Mouse (Mus musculus) heart, postnatal 0 days (tissue): ENCODE measurements around the gene Hrct1.

Source experiments
- CTCF ChIP-seq: IDR thresholded peaks from 2 replicates; pipeline ENCODE4 v1.5.1; 2016; ENCODE audit warnings: antibody characterized with exemption, control low read depth, low read depth
- EP300 ChIP-seq: IDR thresholded peaks from 2 replicates; pipeline ENCODE4 v1.6.1; 2016; ENCODE audit warnings: antibody characterized with exemption, low read depth

DNA sequence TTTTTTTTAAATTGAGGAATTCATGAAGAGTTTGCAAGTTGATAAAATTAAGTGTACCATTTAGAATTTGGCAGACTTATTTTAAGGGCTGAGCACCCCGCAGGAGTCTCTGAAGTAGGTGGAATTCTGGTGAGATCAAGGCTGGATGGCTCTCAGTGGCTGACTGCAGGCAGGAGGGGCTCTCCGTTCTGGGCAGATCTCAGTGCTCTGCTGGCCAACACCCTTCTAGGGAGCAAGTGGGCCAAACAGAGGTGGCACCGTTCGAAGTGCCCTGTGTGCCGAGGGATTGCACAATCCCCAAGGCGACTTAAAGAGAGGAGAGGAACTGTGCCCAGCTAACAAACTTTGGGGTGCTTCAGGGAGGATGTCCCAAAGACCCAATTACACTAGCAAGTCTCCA is 17.1 kb upstream of the Hrct1 start, which contains the start of gene Olfr71:
- TF ChIP-seq CTCF (no peak), EP300 (no peak)
